Mouse (Mus musculus): ENCODE results near the gene Rab5c.

DNA sequence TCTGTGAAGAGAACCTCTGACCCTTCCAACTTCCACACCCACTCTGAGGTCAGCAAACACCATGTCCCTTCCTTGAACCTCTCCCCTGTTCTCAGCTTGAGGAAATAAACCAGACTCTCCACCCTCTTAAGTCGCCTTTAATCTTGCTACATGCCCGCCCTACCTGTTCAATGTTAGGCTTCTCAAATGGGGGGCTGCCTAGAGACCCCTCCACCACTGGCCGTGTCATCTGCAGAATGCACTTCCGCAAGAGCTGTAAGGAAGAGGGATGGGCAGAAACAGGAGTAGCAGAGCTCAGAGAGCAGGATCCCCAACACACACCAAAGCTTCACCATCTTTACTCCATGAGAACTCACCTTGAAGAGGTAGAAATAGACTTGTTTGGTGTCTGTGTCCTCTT, 27.0 kb downstream of the Rab5c start:
- TF ChIP-seq EP300 (IDR thresholded peaks at IDR 0.05; ENCODE audit: low read depth) = no peak
- TF ChIP-seq CTCF (IDR thresholded peaks at IDR 0.05; ENCODE audit: low read depth) = no peak
